Mouse (Mus musculus) liver, embryonic 11.5 days (tissue): Measurements from ENCODE around the gene Tpm1. TPM values are rescaled to one million over a fixed set of nuclear protein-coding genes. Genes with fewer than 3 reads are reported as not detected.
A peak's percentile ranks its signal among the peaks of the same experiment; 100 is the strongest.

Experiments used
- ATAC-seq: fragments of 200-750 bp; cut with Nextera tagmentation; replicated peaks from 2 replicates; pipeline ENCODE4 v1.8.0; 2017; ENCODE audit warnings: moderate number of reproducible peaks, mild to moderate bottlenecking, moderate TSS enrichment, moderate library complexity; ENCODE audit not compliant: low FRiP score
- DNase-seq: peaks from one replicate; pipeline ENCODE4 v3.0.0-alpha.2; 2017; ENCODE audit warnings: low spot score
- H3K27ac ChIP-seq: fragments of 300-500 bp; sonication (generic); 2 replicates; pipeline ENCODE4 v1.5.1; 2014; ENCODE audit warnings: mild to moderate bottlenecking, low read depth, low read length, control low read depth
- H3K27me3 ChIP-seq: fragments of 300-500 bp; sonication (generic); replicated peaks from 2 replicates; pipeline ENCODE4 v1.6.1; 2014; ENCODE audit warnings: low read length, mixed read lengths; ENCODE audit not compliant: control insufficient read depth, insufficient read depth
- H3K36me3 ChIP-seq: fragments of 300-500 bp; sonication (generic); 2 replicates; pipeline ENCODE4 v1.6.1; 2014; ENCODE audit warnings: mild to moderate bottlenecking, low read length, moderate library complexity, mixed read lengths; ENCODE audit not compliant: control insufficient read depth, insufficient read depth
- H3K4me1 ChIP-seq: fragments of 300-500 bp; sonication (generic); replicated peaks from 2 replicates; pipeline ENCODE4 v1.6.1; 2014; ENCODE audit warnings: low read length, mixed read lengths; ENCODE audit not compliant: control insufficient read depth, insufficient read depth
- H3K4me2 ChIP-seq: fragments of 300-500 bp; sonication (generic); 2 replicates; pipeline ENCODE4 v1.6.1; 2014; ENCODE audit warnings: mild to moderate bottlenecking, control low read depth, moderate library complexity
- H3K4me3 ChIP-seq: fragments of 300-500 bp; sonication (generic); 2 replicates; pipeline ENCODE4 v1.5.1; 2014; ENCODE audit warnings: low read depth, low read length, control low read depth
- H3K9ac ChIP-seq: fragments of 300-500 bp; sonication (generic); 2 replicates; pipeline ENCODE4 v1.6.1; 2014; ENCODE audit warnings: low read depth, low read length, control low read depth
- H3K9me3 ChIP-seq: fragments of 300-500 bp; sonication (generic); 2 replicates; pipeline ENCODE4 v1.6.1; 2016; ENCODE audit warnings: low read length, inconsistent platforms, mixed read lengths; ENCODE audit not compliant: control insufficient read depth
- WGBS: fragments of 180-500 bp; shearing (Covaris S2); extraction: QIAGEN DNeasy Blood & Tissue Kit; methylation state at CpG from one replicate; pipeline ENCODE4 v1.1.7; 2014; 5-methylcytosine and 5-hydroxymethylcytosine counted together
- polyA plus RNA-seq: library from polyadenylated mRNA; unstranded; fragments of >200 nt; fragmentation: Nextera tagmentation; extraction: Ambion mirVana; gene quantifications from 2 replicates; pipeline ENCODE4 v1.2.1, GENCODE M21; 2014

Tpm1 gene
- polyA plus RNA-seq, 1 experiment from 2014 or later, result 420 TPM

GRCm38 (mm10) chr9:67005161-67005742 is 44.0 kb downstream of the Tpm1 start:
- ATAC-seq, result no peak
- Histone ChIP-seq H3K27me3 (no peaks in the 10 kb centered on the region), H3K4me3 (no peak overlapping the region), H3K9me3 (no peaks in the 10 kb centered on the region), H3K36me3 (no peaks in the 10 kb centered on the region), H3K4me2 (no peak overlapping the region), H3K9ac (no peak overlapping the region), H3K27ac (no peak overlapping the region), H3K4me1 (peaks cover 7% of the 10 kb centered on the region)
- 70% methylated on average over 11 of the region's 11 CpGs for WGBS
- DNase-seq, result no peak

DNA sequence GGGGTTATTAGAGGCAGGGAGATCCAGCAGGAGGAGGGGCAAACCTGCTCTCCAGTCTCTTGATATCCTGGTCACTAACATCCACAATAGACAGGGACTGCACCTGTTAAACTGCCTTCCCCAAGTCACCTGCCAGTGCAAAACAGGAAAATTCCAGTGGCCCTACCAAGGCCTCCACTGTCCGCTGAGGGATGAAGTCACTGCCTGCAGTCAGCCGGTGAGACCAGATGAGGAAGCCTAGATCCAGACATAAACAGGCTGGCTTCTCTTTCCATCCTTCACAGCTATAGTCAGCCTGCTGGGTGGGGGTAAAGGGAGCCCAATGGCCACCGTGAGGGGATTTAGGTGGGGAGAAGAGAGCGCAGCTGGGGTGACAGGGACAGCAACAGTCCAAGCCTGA is 45.5 kb downstream of the Tpm1 start:
- Histone ChIP-seq H3K27ac (no peak overlapping the region), H3K9ac (no peak overlapping the region), H3K4me3 (no peak overlapping the region), H3K27me3 (no peaks in the 10 kb centered on the region), H3K36me3 (no peaks in the 10 kb centered on the region), H3K4me2 (no peak overlapping the region), H3K9me3 (no peaks in the 10 kb centered on the region), H3K4me1 (peaks cover 5% of the 10 kb centered on the region)
- no peak for DNase-seq
- no peak for ATAC-seq
- WGBS, result 61% methylated on average over 4 of the region's 4 CpGs

DNA sequence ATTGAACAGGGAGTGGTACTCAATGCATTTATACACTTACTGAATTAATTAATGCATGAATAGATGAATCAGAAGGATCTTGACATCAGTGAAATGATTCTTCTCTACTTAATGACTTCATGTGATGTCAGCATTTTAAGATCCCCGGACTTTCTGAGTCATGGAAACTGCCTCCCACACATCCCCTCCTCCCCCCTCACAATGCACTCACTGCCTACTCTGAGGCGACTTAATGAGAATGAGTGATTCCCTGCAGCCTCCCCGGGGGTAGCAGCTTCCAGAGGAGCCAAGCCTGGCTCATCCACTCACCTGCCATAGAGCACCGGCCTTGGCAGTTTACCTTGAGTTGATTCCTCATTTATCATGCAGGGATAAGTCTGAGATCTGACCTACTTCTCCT is 46.0 kb downstream of the Tpm1 start:
- Histone ChIP-seq H3K27me3 (no peaks in the 10 kb centered on the region), H3K4me3 (no peak overlapping the region), H3K4me1 (peaks cover 4% of the 10 kb centered on the region; the same call in 1 of the 2 replicates), H3K27ac (no peak overlapping the region), H3K36me3 (no peaks in the 10 kb centered on the region), H3K4me2 (no peak overlapping the region), H3K9me3 (no peaks in the 10 kb centered on the region), H3K9ac (no peak overlapping the region)
- DNase-seq (no peak), ATAC-seq (no peak)
- 43% methylated on average over 4 of the region's 4 CpGs for WGBS

DNA sequence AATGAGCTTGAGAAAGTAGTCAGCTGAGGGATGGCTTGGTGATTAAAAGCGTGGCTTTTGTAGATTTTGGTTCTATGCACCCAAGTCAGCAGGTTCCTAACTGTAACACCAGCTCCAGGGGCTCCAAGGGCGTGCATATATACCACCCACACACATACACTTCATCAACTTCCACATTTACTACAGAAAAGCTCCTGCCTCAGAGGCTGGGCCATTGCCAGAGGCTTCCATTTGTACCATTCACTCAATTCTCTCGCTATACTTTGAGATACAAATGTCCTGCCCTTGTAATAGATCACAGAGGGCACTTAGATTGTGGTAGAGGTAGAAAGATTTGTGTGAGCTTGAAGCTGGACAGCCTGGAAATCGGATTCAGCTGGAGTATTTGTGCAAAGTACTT is 47.7 kb downstream of the Tpm1 start:
- peaks cover 4% of the 10 kb centered on the region; the same call in 1 of the 2 replicates for H3K4me1 ChIP-seq
- peak; percentile 29; the same call in 1 of the 2 replicates for ATAC-seq
- no peak for DNase-seq
- H3K4me3 ChIP-seq, result no peak overlapping the region
- WGBS, result 74% methylated on average over 4 of the region's 4 CpGs
- H3K27ac ChIP-seq, result 0 out of 2 replicates have a peak overlapping the region, but pooled peaks have one; percentile 25
- no peak overlapping the region for H3K9ac ChIP-seq
- H3K36me3 ChIP-seq, result no peaks in the 10 kb centered on the region
- H3K4me2 ChIP-seq, result no peak overlapping the region
- H3K9me3 ChIP-seq, result no peaks in the 10 kb centered on the region
- no peaks in the 10 kb centered on the region for H3K27me3 ChIP-seq

- WGBS, result 2% methylated on average over 6 of the region's 6 CpGs
- Histone ChIP-seq H3K27me3 (no peaks in the 10 kb centered on the region), H3K9ac (no peak overlapping the region), H3K4me3 (no peak overlapping the region), H3K4me2 (no peak overlapping the region), H3K4me1 (peaks cover 4% of the 10 kb centered on the region; the same call in 1 of the 2 replicates), H3K27ac (no peak overlapping the region), H3K36me3 (no peaks in the 10 kb centered on the region), H3K9me3 (no peaks in the 10 kb centered on the region)
- ATAC-seq (peak; percentile 80), DNase-seq (peak; percentile 79)
These were observed 48.2 kb downstream of the Tpm1 start for GRCm38 (mm10) chr9:67001050-67001449.

- Histone ChIP-seq H3K36me3 (no peaks in the 10 kb centered on the region), H3K27ac (no peak overlapping the region), H3K27me3 (no peaks in the 10 kb centered on the region), H3K9ac (no peak overlapping the region), H3K4me1 (peaks cover 4% of the 10 kb centered on the region; the same call in 1 of the 2 replicates), H3K9me3 (no peaks in the 10 kb centered on the region), H3K4me3 (no peak overlapping the region), H3K4me2 (no peak overlapping the region)
- ATAC-seq (no peak), DNase-seq (no peak)
- WGBS, result 86% methylated on average over 8 of the region's 8 CpGs
These were observed 49.5 kb downstream of the Tpm1 start for GRCm38 (mm10) chr9:66999698-67000097.

- no peak overlapping the region for H3K9ac ChIP-seq
- no peaks in the 10 kb centered on the region for H3K9me3 ChIP-seq
- no peak overlapping the region for H3K4me3 ChIP-seq
- WGBS, result 63% methylated on average over 8 of the region's 8 CpGs
- H3K4me1 ChIP-seq, result peaks cover 25% of the 10 kb centered on the region
- H3K27ac ChIP-seq, result 0 out of 2 replicates have a peak overlapping the region, but pooled peaks have one; percentile 13
- DNase-seq, result no peak
- ATAC-seq, result no peak
- H3K27me3 ChIP-seq, result no peaks in the 10 kb centered on the region
- peak overlapping the region; percentile 30 for H3K4me2 ChIP-seq
- H3K36me3 ChIP-seq, result no peaks in the 10 kb centered on the region
These were observed 57.3 kb downstream of the Tpm1 start for GRCm38 (mm10) chr9:66991750-66992410.

- Histone ChIP-seq H3K4me2 (peak overlapping the region; percentile 30), H3K9ac (peak overlapping the region; percentile 5; the same call in 1 of the 2 replicates), H3K27ac (0 out of 2 replicates have a peak overlapping the region, but pooled peaks have one; percentile 41), H3K27me3 (no peaks in the 10 kb centered on the region), H3K4me3 (no peak overlapping the region), H3K4me1 (peaks cover 25% of the 10 kb centered on the region), H3K9me3 (no peaks in the 10 kb centered on the region), H3K36me3 (no peaks in the 10 kb centered on the region)
- WGBS, result 40% methylated on average over 9 of the region's 9 CpGs
- DNase-seq, result no peak
- no peak; the same call in 1 of the 2 replicates for ATAC-seq
These were observed 58.0 kb downstream of the Tpm1 start for GRCm38 (mm10) chr9:66991021-66991749.
